Mouse (Mus musculus) liver, embryonic 15.5 days (tissue): ENCODE data around the gene Foxc2. TPM values are rescaled to one million over a fixed set of nuclear protein-coding genes. Genes with fewer than 3 reads are reported as not detected.

ENCODE experiments used
- ATAC-seq: fragments of 200-750 bp; cut with Nextera tagmentation; 2 replicates; pipeline ENCODE4 v1.8.0; 2017; ENCODE audit warnings: moderate number of reproducible peaks, mild to moderate bottlenecking, moderate library complexity; ENCODE audit not compliant: insufficient read depth
- H3K27ac ChIP-seq: fragments of 300-500 bp; sonication (generic); replicated peaks from 2 replicates; pipeline ENCODE4 v1.5.1; 2015; ENCODE audit warnings: mild to moderate bottlenecking, inconsistent platforms
- H3K27me3 ChIP-seq: fragments of 300-500 bp; sonication (generic); 2 replicates; pipeline ENCODE4 v1.6.1; 2015; ENCODE audit warnings: mild to moderate bottlenecking, inconsistent platforms
- H3K36me3 ChIP-seq: fragments of 300-500 bp; sonication (generic); replicated peaks from 2 replicates; pipeline ENCODE4 v1.6.1; 2015; ENCODE audit warnings: moderate library complexity, mild to moderate bottlenecking, inconsistent platforms
- H3K4me1 ChIP-seq: fragments of 300-500 bp; sonication (generic); replicated peaks from 2 replicates; pipeline ENCODE4 v1.6.1; 2015; ENCODE audit warnings: inconsistent platforms
- H3K4me2 ChIP-seq: fragments of 300-500 bp; sonication (generic); 2 replicates; pipeline ENCODE4 v1.6.1; 2015; ENCODE audit warnings: moderate library complexity, mild to moderate bottlenecking, inconsistent platforms
- H3K4me3 ChIP-seq: fragments of 300-500 bp; sonication (generic); replicated peaks from 2 replicates; pipeline ENCODE4 v1.5.1; 2015; ENCODE audit warnings: mild to moderate bottlenecking, inconsistent platforms
- H3K9ac ChIP-seq: fragments of 300-500 bp; sonication (generic); 2 replicates; pipeline ENCODE4 v1.6.1; 2015; ENCODE audit warnings: moderate library complexity, mild to moderate bottlenecking, inconsistent platforms
- H3K9me3 ChIP-seq: fragments of 300-500 bp; sonication (generic); replicated peaks from 2 replicates; pipeline ENCODE4 v1.6.1; 2016; ENCODE audit warnings: inconsistent platforms
- WGBS: fragments of 180-500 bp; shearing (Covaris S2); methylation state at CpG from one replicate; pipeline ENCODE4 v1.1.7; 2015; ENCODE audit warnings: mixed read lengths; ENCODE audit not compliant: insufficient replicate concordance; 5-methylcytosine and 5-hydroxymethylcytosine counted together
- polyA plus RNA-seq: library from polyadenylated mRNA; unstranded; fragments of >200 nt; fragmentation: Nextera tagmentation; extraction: Ambion mirVana; gene quantifications from 2 replicates; pipeline ENCODE4 v1.2.1, GENCODE M21; 2015

Foxc2 gene
- polyA plus RNA-seq, 1 experiment from 2014 or later: not detected

GRCm38 (mm10) chr8:121080361-121081090, 35.4 kb upstream of the Foxc2 start:
- Histone ChIP-seq H3K4me1 (peaks cover 11% of the 10 kb centered on the region), H3K27ac (no peak overlapping the region)
- WGBS: 2% methylated on average over 48 of the region's 49 CpGs

GRCm38 (mm10) chr8:121081398-121081797, 34.6 kb upstream of the Foxc2 start:
- no peak overlapping the region for H3K9ac ChIP-seq
- H3K4me2 ChIP-seq: no peak overlapping the region
- no peak overlapping the region for H3K27ac ChIP-seq
- peaks cover 100% of the 10 kb centered on the region for H3K27me3 ChIP-seq
- H3K9me3 ChIP-seq: no peaks in the 10 kb centered on the region
- no peaks in the 10 kb centered on the region for H3K36me3 ChIP-seq
- WGBS: 5% methylated on average over 7 of the region's 7 CpGs
- no peak overlapping the region for H3K4me3 ChIP-seq
- peaks cover 11% of the 10 kb centered on the region for H3K4me1 ChIP-seq
- no peak for ATAC-seq

More at GRCm38 (mm10) chr8:121080361-121081090, 35.4 kb upstream of the Foxc2 start:
- no peak for ATAC-seq
- Histone ChIP-seq H3K36me3 (no peaks in the 10 kb centered on the region), H3K9ac (no peak overlapping the region), H3K9me3 (no peaks in the 10 kb centered on the region), H3K4me2 (peak overlapping the region; percentile 13; the same call in 1 of the 2 replicates), H3K4me3 (no peak overlapping the region), H3K27me3 (peaks cover 100% of the 10 kb centered on the region)

GRCm38 (mm10) chr8:121082218-121083092, 33.5 kb upstream of the Foxc2 start:
- ATAC-seq: no peak
- 2% methylated on average over 57 of the region's 57 CpGs for WGBS
- no peak overlapping the region; the same call in 1 of the 2 replicates for H3K27ac ChIP-seq

GRCm38 (mm10) chr8:121083093-121083935, 32.7 kb upstream of the Foxc2 start:
- H3K4me1 ChIP-seq: peaks cover 11% of the 10 kb centered on the region
- H3K27ac ChIP-seq: no peak overlapping the region
- peak overlapping the region; percentile 65 for H3K4me2 ChIP-seq
- no peak overlapping the region for H3K9ac ChIP-seq
- H3K4me3 ChIP-seq: peak overlapping the region; percentile 50
- no peaks in the 10 kb centered on the region for H3K36me3 ChIP-seq
- under 1% methylated on average over 89 of the region's 89 CpGs for WGBS
- peaks cover 100% of the 10 kb centered on the region for H3K27me3 ChIP-seq
- no peaks in the 10 kb centered on the region for H3K9me3 ChIP-seq
- no peak for ATAC-seq

More at GRCm38 (mm10) chr8:121082218-121083092, 33.5 kb upstream of the Foxc2 start:
- Histone ChIP-seq H3K9me3 (no peaks in the 10 kb centered on the region), H3K9ac (no peak overlapping the region), H3K4me2 (peak overlapping the region; percentile 65), H3K4me3 (peak overlapping the region; percentile 50), H3K27me3 (peaks cover 100% of the 10 kb centered on the region), H3K4me1 (peaks cover 11% of the 10 kb centered on the region), H3K36me3 (no peaks in the 10 kb centered on the region)

- peak overlapping the region; percentile 65 for H3K4me2 ChIP-seq
- no peaks in the 10 kb centered on the region for H3K36me3 ChIP-seq
- no peaks in the 10 kb centered on the region for H3K9me3 ChIP-seq
- no peak overlapping the region for H3K27ac ChIP-seq
- peaks cover 100% of the 10 kb centered on the region for H3K27me3 ChIP-seq
- H3K4me3 ChIP-seq: peak overlapping the region; percentile 50
- ATAC-seq: no peak
- peaks cover 11% of the 10 kb centered on the region for H3K4me1 ChIP-seq
- 2% methylated on average over 17 of the region's 27 CpGs for WGBS
- no peak overlapping the region for H3K9ac ChIP-seq
Observed at GRCm38 (mm10) chr8:121083936-121084209, 32.1 kb upstream of the Foxc2 start.

GRCm38 (mm10) chr8:121084210-121084951, 31.6 kb upstream of the Foxc2 start, which contains the start of gene Foxf1:
Foxf1 (plus strand) TSS chr8:121084386.
- H3K9ac ChIP-seq: no peak within 1 kb of the TSS
- H3K27me3 ChIP-seq: peaks cover 100% of the 10 kb centered on the region
- H3K27ac ChIP-seq: no peak within 1 kb of the TSS
- no peak for ATAC-seq
- no peaks in the 10 kb centered on the region for H3K9me3 ChIP-seq
- no peaks in the 10 kb centered on the region for H3K36me3 ChIP-seq
- under 1% methylated on average over 55 of the region's 83 CpGs for WGBS
- peak within 1 kb of the TSS; percentile 65 for H3K4me2 ChIP-seq
- H3K4me1 ChIP-seq: peaks cover 11% of the 10 kb centered on the region
- peak within 1 kb of the TSS; percentile 50 for H3K4me3 ChIP-seq

GRCm38 (mm10) chr8:121085011-121085410, 31.0 kb upstream of the Foxc2 start:
- Histone ChIP-seq H3K27me3 (peaks cover 100% of the 10 kb centered on the region), H3K36me3 (no peaks in the 10 kb centered on the region), H3K4me1 (peaks cover 11% of the 10 kb centered on the region), H3K27ac (no peak overlapping the region), H3K4me2 (peak overlapping the region; percentile 65; the same call in 1 of the 2 replicates), H3K9me3 (no peaks in the 10 kb centered on the region), H3K4me3 (peak overlapping the region; percentile 50), H3K9ac (no peak overlapping the region)
- WGBS: 3% methylated on average over 30 of the region's 30 CpGs
- no peak for ATAC-seq

GRCm38 (mm10) chr8:121085561-121085960, 30.4 kb upstream of the Foxc2 start:
- H3K4me1 ChIP-seq: peaks cover 11% of the 10 kb centered on the region
- 35% methylated on average over 3 of the region's 3 CpGs for WGBS
- H3K4me2 ChIP-seq: no peak overlapping the region
- H3K27me3 ChIP-seq: peaks cover 100% of the 10 kb centered on the region
- H3K4me3 ChIP-seq: peak overlapping the region; percentile 50; the same call in 1 of the 2 replicates
- H3K36me3 ChIP-seq: no peaks in the 10 kb centered on the region
- no peak for ATAC-seq
- no peak overlapping the region for H3K9ac ChIP-seq
- H3K9me3 ChIP-seq: no peaks in the 10 kb centered on the region
- H3K27ac ChIP-seq: no peak overlapping the region

- Histone ChIP-seq H3K36me3 (no peaks in the 10 kb centered on the region), H3K4me3 (peak overlapping the region; percentile 50), H3K9ac (no peak overlapping the region), H3K4me1 (peaks cover 11% of the 10 kb centered on the region), H3K27ac (no peak overlapping the region), H3K27me3 (peaks cover 100% of the 10 kb centered on the region), H3K4me2 (no peak overlapping the region), H3K9me3 (no peaks in the 10 kb centered on the region)
- ATAC-seq: no peak
- WGBS: 20% methylated on average over 19 of the region's 19 CpGs
Observed at GRCm38 (mm10) chr8:121086004-121086900, 29.7 kb upstream of the Foxc2 start.
